Mouse (Mus musculus) ovary, adult 18-20 months (tissue): ENCODE measurements around the gene Smarcb1.
"Not testable (repeated sequence)": the region's sequence is repeated elsewhere in the genome, so short reads cannot be mapped to it uniquely, and the experiment has no call there.

Experiments used
- DNase-seq: peaks from one replicate; pipeline ENCODE4 v3.0.0; 2022; ENCODE audit warnings: low spot score, mixed read lengths

Smarcb1 gene

DNA sequence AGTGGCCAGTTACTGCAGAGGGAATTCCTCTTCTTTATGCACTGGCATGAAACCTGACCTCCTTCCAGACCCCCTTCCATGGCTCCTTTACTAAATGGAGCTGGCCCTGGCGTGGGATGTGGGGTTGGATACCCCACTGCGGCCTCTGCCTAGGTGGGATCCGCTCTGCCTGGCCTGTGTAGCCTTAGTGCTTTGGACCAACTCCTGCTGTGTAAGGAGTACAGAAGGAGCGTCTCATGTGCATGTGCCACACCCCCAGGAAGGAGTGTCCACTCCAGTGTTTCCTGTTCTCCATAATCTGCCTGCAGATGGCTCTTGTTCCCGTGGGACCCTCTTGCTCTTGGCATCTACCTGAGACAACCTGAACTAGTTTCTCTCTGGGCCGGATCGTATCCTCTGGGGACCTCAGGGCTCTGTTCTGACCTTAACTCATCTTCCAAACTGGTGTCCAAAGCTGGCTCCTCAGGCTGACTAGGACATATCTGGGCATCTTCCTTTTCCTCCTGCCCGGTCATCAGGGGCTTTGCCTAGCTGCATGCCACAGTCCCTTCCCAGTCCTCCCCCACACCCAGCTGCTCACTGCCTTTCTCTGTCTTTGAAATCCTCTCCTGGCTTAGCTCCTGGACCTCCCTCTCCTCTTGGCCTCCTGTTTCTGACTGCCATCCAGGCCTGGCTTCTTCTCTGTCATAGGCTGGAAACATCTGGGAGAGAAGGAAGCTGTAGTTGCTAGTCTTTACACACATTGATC, 31.8 kb downstream of the Smarcb1 start:
- DNase-seq, result no peak

- DNase-seq, result not testable (repeated sequence)
Measured at GRCm38 (mm10) chr10:75887504-75887903, 33.9 kb downstream of the Smarcb1 start.

- no peak for DNase-seq
Measured at GRCm38 (mm10) chr10:75884742-75885141, 36.7 kb downstream of the Smarcb1 start.

DNA sequence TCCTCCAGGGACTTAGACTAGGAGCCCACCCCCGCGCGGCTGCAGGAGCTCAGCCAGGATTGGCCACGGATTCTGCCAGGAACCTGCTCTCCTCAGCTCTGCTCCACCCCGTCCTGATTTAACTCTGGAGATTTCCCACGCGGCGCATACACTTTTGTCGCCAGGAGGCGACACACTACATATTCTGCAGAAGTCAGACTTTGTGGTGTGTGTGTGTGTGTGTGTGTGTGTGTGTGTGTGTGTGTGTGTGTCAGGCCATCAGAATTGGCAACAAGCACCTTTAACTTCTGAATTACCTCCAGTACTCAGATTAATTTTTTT, 38.2 kb downstream of the Smarcb1 start:
- peak; percentile 79 for DNase-seq

DNA sequence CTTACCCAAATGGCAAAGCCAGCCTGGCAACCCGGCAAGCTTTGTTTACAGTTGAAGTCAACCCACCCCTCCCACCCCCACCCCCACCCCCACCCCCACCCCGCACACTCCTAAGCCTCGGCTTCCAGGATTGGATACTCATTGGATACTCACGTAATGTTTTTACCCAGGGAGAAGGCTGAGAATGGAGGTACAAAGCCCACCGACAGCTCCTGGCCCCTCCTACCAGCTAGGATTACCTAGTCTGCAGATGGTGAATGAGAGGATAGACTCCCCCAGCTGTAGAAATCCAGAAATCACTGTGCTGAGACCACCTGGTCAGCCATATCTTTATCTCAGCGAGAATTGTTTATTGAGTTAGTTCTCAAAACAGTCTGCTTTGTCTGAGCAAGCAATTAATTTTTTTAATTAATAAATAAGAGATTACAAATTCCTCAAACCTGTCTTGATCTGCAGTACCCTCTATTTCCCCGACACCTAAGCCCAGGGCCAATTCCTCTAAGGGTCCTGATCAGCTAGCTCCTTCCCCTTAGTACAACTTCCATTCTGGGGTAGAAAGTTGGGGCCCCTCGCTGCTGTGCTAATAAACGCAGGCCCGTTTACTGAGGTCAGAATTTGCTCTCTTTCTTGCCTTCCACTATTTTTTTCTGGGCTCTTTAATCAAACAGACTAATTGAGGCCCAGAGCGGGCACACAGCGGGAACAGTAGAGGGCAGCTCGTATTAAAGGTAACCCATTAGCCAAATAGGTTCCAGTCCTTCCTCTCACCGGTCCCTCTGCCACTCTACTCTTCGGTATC, 38.8 kb downstream of the Smarcb1 start:
- no peak for DNase-seq

DNA sequence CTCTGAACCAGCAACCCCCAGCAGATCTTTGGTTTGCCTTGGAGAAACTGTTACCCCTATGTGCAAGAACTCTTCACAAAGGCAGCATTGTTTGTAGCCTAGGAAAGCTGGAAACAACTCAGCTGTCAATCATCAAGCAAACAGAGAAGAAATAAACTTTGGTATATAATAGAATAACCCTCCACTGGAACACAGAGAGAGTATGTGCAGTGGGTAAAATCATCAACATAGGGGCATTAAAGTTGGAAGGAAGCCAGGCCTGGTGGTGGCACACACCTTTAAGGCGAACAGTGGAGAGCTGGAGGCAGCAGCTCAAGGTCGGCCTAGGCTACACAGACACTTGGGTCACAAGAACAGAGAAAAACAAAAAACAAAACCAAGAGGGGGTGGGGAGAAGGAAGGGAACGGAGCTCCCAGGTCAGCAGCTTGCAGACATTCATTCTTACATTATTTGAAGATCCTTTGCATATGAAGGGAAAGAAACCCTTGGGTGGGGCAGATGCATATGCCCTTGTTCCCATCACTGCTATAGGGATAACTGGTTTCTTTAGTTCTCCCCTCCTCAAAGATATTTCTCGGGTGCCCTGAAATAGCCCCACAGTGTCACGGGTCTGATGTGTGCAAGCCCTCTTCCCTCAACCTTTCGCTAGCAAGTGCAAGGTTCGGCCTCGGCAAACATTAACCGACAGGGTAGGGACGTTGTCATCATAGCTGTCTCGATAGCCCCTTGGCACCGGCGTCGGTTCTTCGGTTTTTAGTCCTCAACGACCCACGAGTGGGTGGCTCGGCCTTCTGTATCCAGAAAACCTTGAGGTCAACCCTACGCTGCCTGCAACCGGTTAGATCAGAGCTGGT, 39.6 kb downstream of the Smarcb1 start:
- DNase-seq, result no peak

DNA sequence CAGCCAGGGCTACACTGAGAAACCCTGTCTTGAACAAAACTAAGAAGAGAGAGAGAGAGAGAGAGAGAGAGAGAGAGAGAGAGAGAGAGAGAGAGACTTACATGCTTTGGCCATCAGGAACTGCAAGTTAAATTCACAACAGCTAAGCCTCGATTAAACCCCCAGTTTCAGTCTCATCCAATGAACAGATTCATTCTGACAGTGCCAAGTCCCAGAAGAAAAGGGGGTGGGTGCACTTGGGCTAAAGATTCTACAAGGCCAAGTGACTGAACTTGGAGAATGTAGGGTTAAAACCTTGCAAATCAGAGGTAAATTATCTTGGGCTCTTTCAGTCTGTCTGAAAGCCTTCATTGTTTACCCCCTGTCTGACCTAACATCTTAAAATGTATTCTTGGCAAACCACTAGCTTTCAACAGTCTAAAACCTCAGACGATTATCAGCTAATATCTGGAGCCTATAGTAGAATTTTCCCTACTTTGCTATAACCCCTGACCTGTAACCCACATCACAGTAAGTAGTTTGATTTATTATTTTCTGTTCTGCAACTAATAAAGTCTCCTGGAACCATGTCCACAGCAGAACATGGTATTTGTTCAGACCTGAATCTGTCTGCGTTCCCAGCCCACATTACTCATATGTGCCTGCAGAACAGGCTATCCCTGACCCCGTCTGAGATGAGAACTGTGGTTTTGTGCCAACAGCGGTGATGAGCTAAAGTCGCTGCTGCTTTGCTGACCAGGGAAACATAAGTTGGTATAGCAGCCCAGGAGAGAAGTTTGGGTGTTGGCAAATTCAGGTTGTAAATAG, 40.4 kb downstream of the Smarcb1 start:
- DNase-seq, result no peak

GRCm38 (mm10) chr10:75880351-75880750, 41.1 kb downstream of the Smarcb1 start:
- DNase-seq, result no peak

DNA sequence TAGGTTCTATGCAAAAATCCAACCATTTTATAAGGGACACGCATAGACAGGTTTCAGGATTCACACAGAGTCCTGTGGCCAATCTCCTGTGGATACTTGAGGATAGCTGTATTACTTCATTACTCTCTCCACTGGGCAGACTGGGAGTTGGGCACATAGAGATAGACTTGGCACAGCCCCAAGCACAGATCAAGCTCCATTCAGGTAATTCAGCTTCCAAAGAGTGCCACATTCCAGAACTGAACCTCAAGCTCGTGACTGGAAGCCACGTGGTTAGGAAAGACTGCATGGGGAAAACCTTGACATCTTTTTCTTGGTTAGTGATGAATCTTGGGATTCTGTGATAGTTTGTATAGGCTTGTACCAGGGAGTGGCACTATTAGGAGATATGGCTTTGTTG, 42.6 kb downstream of the Smarcb1 start:
- no peak for DNase-seq

DNA sequence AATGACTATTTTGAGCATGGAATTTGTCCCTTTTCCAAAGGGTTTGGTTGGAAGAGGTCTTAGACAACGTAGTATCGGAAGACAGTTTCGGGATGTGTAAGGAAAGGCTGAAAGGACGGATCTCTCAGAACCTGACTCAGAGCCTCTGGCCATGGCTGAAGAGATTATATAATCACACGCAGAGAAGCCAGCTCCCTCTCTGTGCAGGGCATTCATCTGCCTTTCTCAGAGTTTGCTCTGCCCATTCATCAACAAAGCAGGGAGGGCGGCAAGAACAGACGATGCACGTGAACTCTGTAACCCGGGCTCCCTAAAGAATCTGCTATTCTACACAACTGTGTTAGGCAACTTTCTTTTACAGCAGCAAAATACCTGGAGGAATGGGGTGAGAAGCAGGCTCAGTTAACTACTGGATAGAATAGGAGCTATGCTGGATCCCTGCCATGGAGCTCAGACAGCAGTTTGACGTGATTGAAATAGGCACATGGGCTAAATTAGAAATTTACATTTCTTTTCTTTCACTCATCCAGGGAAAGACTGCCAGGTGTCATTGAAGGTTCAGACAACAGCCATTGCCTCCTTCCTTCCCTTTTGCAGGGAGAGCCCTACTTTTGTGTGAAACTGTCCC, 47.8 kb downstream of the Smarcb1 start:
- DNase-seq, result no peak

- DNase-seq, result peak; percentile 68
Measured at GRCm38 (mm10) chr10:75872915-75873542, 48.4 kb downstream of the Smarcb1 start.

DNA sequence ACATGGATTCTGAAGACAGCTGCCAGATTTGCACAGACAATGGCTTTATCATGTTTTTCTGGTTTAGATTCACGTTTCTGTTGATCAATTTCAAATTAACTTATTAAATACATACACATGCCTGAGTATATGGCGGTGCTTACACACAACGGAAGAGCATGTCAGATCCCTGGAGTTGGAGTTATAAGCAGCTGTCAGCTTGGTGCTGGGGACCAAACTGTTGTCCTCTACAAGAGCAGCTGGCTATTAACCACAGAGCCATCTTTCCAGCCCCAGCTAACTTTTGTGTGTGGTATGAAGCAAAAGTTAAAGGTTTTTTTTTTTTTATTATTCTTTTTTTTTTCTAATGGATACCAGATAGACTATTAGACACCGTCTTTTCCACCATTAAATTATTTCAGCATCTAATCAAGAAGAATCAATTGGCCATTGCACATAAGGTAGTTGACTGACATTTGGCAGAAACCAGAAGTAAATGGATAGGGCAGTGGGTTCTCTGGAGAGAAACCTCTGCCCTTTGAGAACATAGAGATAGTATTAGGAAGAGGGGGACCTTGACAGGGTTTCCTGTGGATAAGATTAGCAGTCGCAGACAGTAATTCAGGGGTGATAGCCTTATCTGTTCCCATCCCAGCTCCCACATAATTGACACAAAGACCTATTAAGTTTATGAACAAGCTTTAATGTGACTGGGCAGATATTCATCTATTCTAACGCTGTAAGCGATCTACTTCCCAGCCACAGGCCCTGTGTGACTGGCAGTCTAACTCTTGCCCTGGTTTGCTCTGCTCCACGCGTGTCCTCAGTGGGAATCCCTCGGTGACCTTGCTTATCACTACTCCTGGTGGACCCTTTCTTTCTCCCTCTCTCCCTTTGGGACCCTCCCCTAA, 49.1 kb downstream of the Smarcb1 start:
- DNase-seq, result no peak

- no peak for DNase-seq
Measured at GRCm38 (mm10) chr10:75861587-75861986, 59.8 kb downstream of the Smarcb1 start.

- no peak for DNase-seq
Measured at GRCm38 (mm10) chr10:75860746-75861145, 60.7 kb downstream of the Smarcb1 start.

DNA sequence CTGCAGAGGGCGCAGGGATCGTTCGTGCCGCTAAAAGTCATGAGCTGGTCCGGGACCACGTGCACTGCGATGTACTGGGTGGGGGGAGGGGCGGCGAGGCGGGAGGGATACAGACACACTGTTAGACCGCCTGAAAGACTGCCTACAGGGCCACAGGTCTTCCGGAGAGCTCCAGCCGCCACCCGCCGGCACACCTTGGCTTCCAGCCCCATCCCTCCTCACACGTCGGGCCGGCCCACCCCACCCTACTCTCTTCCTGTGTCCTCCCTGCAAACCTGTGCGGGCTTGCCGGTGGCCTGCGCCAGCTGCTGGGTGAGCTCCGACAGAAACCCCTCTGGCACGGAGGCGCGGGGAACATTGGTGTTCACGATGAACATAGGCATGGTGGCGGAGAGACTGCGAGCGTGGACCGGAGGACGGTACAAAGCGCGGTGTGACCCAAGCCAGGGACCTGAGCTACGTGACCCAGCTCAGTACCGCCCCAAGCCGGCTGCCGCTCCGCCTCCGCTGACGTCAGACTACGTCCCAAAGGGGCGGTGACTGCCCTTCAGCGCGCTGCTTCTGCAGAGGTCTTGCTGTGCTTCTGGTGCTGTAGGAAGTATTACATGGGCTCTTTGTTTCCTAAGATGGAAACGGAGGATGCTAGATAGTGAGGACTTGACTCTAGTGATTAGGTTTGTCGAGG, 61.5 kb downstream of the Smarcb1 start, which contains the start of gene Mif:
Gene Mif, minus strand, starts transcription at position 455 of the 685 bp plus-strand sequence.
- peak; percentile 81 for DNase-seq

- DNase-seq, result no peak
Measured at GRCm38 (mm10) chr10:75859107-75859746, 62.2 kb downstream of the Smarcb1 start.

- DNase-seq, result no peak
Measured at GRCm38 (mm10) chr10:75857598-75857997, 63.8 kb downstream of the Smarcb1 start.

GRCm38 (mm10) chr10:75856976-75857375, 64.4 kb downstream of the Smarcb1 start:
- DNase-seq, result no peak
